Mouse (Mus musculus): Measurements from ENCODE around the gene Hnf4a.

- no peak for TF ChIP-seq CTCF (conservative IDR thresholded peaks at IDR 0.05; ENCODE audit: insufficient read depth, insufficient read length, low read depth, low read length)
- no peak for TF ChIP-seq POLR2A (IDR thresholded peaks at IDR 0.05; ENCODE audit: low read depth, low read length)
Measured at GRCm38 (mm10) chr2:163620451-163620850, 113.8 kb downstream of the Hnf4a start.

All from kidney, adult 2 months (tissue).